Mouse (Mus musculus) left cerebral cortex, postnatal 36 days (tissue): ENCODE results near the gene Hand2. TPM values are rescaled to one million over a fixed set of nuclear protein-coding genes. Genes with fewer than 3 reads are reported as not detected.

ENCODE experiments used
- DNase-seq, 2 experiments: peaks; one replicate each; pipeline ENCODE4 v3.0.0; 2021 to 2022; ENCODE audit warnings: low spot score in 2 of 2, mixed read lengths in 1 of 2
- intact Hi-C: fragments of 180-260 bp; cut with DNase I; formaldehyde crosslinking; loops from one replicate; pipeline ENCODE4 v1.15.1; 2025
- total RNA-seq, 2 experiments: library from RNA; stranded (reverse); gene quantifications; 2 replicates each; pipeline ENCODE4 v1.2.3; 2021

The Hand2 gene
- total RNA-seq, 2 experiments from 2014 or later: not detected

GRCm38 (mm10) chr8:57360493-57360892 lies 39.7 kb downstream of the Hand2 start:
- intact Hi-C loops: no loop called here
- no peak for DNase-seq

DNA sequence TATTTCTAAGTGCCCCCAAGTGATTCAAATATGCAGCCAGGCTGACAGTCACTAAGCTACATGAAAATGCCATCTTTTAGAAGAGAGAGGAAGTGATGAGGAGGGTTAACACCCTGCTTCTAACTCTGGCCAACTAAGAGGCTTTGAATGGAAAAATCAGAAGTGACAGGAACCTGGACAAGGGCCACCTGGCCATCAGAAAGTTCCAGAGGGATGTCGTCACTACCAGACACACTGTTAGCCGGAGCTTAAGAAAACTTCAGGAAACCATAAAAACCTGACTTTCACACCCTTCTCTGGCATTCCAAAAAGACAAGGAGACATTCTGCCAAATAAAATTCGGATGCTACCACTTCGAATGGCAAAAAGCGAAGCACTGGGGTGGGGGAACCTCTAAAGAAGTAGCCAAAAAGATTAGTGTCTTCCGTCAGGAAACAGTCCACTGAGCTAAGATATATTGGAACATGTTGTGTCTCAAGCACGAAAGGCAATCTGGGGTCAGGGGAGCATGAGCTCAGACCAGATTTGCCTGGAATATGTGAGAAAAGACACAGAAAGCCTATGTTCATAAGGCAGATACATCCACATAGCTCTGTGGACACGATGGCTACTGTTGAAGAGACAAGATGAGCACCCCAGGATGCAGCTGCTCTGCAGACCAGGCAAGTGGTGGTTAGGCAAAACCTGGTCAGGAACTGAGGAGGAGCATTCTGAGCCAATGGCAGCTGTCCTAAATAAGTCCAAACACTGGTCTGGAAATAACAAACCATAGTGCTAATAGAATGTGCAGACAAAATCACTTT lies 40.4 kb downstream of the Hand2 start:
- DNase-seq: no peak
- intact Hi-C loops: no loop called here

DNA sequence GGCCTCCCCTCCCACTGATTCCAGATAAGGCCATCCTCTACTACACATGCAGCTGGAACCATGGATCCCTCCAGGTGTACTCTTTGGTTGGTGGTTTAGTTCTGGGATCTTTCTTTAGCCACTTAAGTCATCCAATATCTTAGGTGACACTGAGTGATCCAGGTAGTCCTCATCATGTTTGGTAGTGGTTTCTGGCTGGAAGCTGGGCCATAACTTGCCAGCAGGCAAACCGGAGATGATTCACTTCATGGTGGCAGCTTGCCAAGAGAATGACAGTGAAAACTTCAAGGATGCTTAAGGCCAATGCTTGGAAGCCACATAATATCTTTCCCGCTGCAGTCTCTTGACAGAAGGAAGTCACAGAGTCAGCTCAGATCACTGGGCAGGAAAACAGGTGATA lies 42.1 kb downstream of the Hand2 start:
- intact Hi-C loops: no loop called here

GRCm38 (mm10) chr8:57374044-57374443 lies 53.3 kb downstream of the Hand2 start:
- intact Hi-C loops: no loop called here

More for the DNA sequence above, 42.1 kb downstream of the Hand2 start:
- no peak for DNase-seq

More at GRCm38 (mm10) chr8:57374044-57374443, 53.3 kb downstream of the Hand2 start:
- DNase-seq: no peak

Other genes with a start within 250 kb of the Hand2 start
- gene Scrg1, start 134.9 kb downstream of the Hand2 start, total RNA-seq: 10 to 100 TPM; 44.0 to 48.8 TPM
- gene Sap30, start 166.9 kb downstream of the Hand2 start, total RNA-seq: 10 to 100 TPM in 1 of 2 experiments, 1 to 10 TPM in 1; 8.9 to 12.0 TPM
- 1 to 10 TPM; 4.3 to 6.7 TPM for gene Hmgb2, start 190.9 kb downstream of the Hand2 start, total RNA-seq